15 mouse cellular contexts compared by ENCODE assay signal in genomic region chr17:89466486-89466885, GRCm38 (mm10).
DNase-seq lines count a peak whose midpoint lies in the region.
"Had no signal": no experiment of that assay in that cellular context is flagged by ENCODE, and none has a peak within 500 bp of the region (broad histone marks: within the 10 kb centered on the region; RNA-seq: fewer than 3 reads in every experiment).

No protein-coding gene starts in this region.

- DNase-seq in adrenal gland, adult (ENCODE audit: inconsistent age in 2 of 2, low spot score in 1 of 2), result peak; percentile 10 to 74
- DNase-seq in adrenal gland, postnatal 4 days (ENCODE audit: low spot score in 2 of 2), result no peak
- peak; percentile 28 for DNase-seq in adrenal gland, adult 8-10 months
- DNase-seq in adrenal gland, adult 18-20 months (ENCODE audit: low spot score in 2 of 2), result no peak
- DNase-seq in adrenal gland, postnatal 10 days, result peak; percentile 25
- DNase-seq in adrenal gland, postnatal 36 days, result peak; percentile 25 to 33
- no peak for DNase-seq in testis, postnatal 14 days (ENCODE audit: low spot score)
- no peak for DNase-seq in layer of hippocampus, adult 8-10 months (ENCODE audit: low spot score in 2 of 2)
- DNase-seq: cerebellum, adult 11 months; cerebellum, adult 18-20 months; cerebellum, adult 8-10 months; cerebellum, adult 9-11 months; cerebellum, postnatal 14 days; cerebellum, postnatal 36 days; embryo, embryonic 11 days had no signal

Comparison
In these comparisons a context has a peak if more than half of its experiments do, and no peak if none do; other contexts are left out.
1. DNase-seq: peak in adrenal gland, adult (2 of 2), adrenal gland, adult 8-10 months (single experiment), adrenal gland, postnatal 10 days (single experiment) and adrenal gland, postnatal 36 days (2 of 2); none in adrenal gland, postnatal 4 days (0 of 2), adrenal gland, adult 18-20 months (0 of 2), testis, postnatal 14 days (single experiment) and layer of hippocampus, adult 8-10 months (0 of 2).